Mouse (Mus musculus) MEL (cell line): ENCODE measurements at regions not wholly inside any gene's neighbourhood (a gene's known extent, or its start where the extent isn't known, plus 50 kb on each side); places are given as distances from the start of the nearest gene placed in this dataset.

Source experiments
- DNase-seq: peaks from one replicate; pipeline ENCODE4 v3.0.0; 2011; ENCODE audit warnings: low read depth, low spot score
- H3K27ac ChIP-seq: 2 replicates; pipeline ENCODE4 v1.5.1; 2012; ENCODE audit warnings: low read depth, mild to moderate bottlenecking, control low read depth, low read length, moderate library complexity; ENCODE audit not compliant: control insufficient read depth
- H3K27me3 ChIP-seq, 2 experiments: fragments of 150-350 bp in 1 of 2; sonication (generic) in 1 of 2; 2 replicates each; pipeline ENCODE4 v1.6.1; 2012; ENCODE audit warnings: low read length in 2 of 2, mild to moderate bottlenecking in 2 of 2, improper control_type of control experiment in 1 of 2, moderate library complexity in 1 of 2; ENCODE audit not compliant: insufficient read depth in 2 of 2, control insufficient read depth in 1 of 2
- H3K36me3 ChIP-seq, 2 experiments: 2 replicates each; pipeline ENCODE4 v1.6.1; 2012 to 2014; ENCODE audit warnings: low read length in 2 of 2, improper control_type of control experiment in 1 of 2, inconsistent platforms in 1 of 2, mild to moderate bottlenecking in 1 of 2; ENCODE audit not compliant: insufficient read depth in 2 of 2, control insufficient read depth in 1 of 2
- H3K4me1 ChIP-seq, 2 experiments: fragments of 150-350 bp in 1 of 2; sonication (generic) in 1 of 2; 2 replicates each; pipeline ENCODE4 v1.6.1; 2012; ENCODE audit warnings: low read length in 2 of 2, improper control_type of control experiment in 1 of 2, mild to moderate bottlenecking in 1 of 2; ENCODE audit not compliant: insufficient read depth in 2 of 2, control insufficient read depth in 1 of 2
- H3K4me3 ChIP-seq, 2 experiments: fragments of 150-350 bp in 1 of 2; sonication (generic) in 1 of 2; 2 replicates each; pipeline ENCODE4 v1.5.1; 2012; ENCODE audit warnings: low read depth in 2 of 2, low read length in 2 of 2, mild to moderate bottlenecking in 2 of 2, moderate library complexity in 2 of 2, control low read depth in 1 of 2, improper control_type of control experiment in 1 of 2; ENCODE audit not compliant: control insufficient read depth in 1 of 2, insufficient read depth in 1 of 2
- H3K79me2 ChIP-seq: 2 replicates; pipeline ENCODE4 v1.6.1; 2012; ENCODE audit warnings: mild to moderate bottlenecking, low read length, moderate library complexity; ENCODE audit not compliant: control insufficient read depth, poor library complexity, insufficient read depth
- H3K9ac ChIP-seq: 2 replicates; pipeline ENCODE4 v1.6.1; 2012; ENCODE audit warnings: low read depth, mild to moderate bottlenecking, control low read depth, low read length, moderate library complexity; ENCODE audit not compliant: control insufficient read depth, poor library complexity, severe bottlenecking
- H3K9me3 ChIP-seq: fragments of 150-350 bp; sonication (generic); replicated peaks from 2 replicates; pipeline ENCODE4 v1.6.1; 2012; ENCODE audit warnings: mild to moderate bottlenecking, low read length, improper control_type of control experiment, moderate library complexity; ENCODE audit not compliant: insufficient read depth
- CHD1 ChIP-seq: IDR thresholded peaks from 2 replicates; pipeline ENCODE4 v1.6.1; 2012; ENCODE audit warnings: low read depth, mild to moderate bottlenecking, inconsistent platforms, low read length, improper control_type of control experiment
- CTCF ChIP-seq, 3 experiments: IDR thresholded peaks in 2 of 3; conservative IDR thresholded peaks in 1 of 3; 2 replicates each; pipeline ENCODE4 v1.5.1; 2011 to 2012; ENCODE audit warnings: low read length in 3 of 3, low read depth in 2 of 3, mild to moderate bottlenecking in 2 of 3, improper control_type of control experiment in 1 of 3, inconsistent platforms in 1 of 3, mixed read lengths in 1 of 3, moderate library complexity in 1 of 3; ENCODE audit not compliant: control insufficient read depth in 1 of 3, insufficient read depth in 1 of 3, poor library complexity in 1 of 3, severe bottlenecking in 1 of 3
- ELF1 ChIP-seq: IDR thresholded peaks from 2 replicates; pipeline ENCODE4 v1.6.1; 2014; ENCODE audit warnings: low read depth, mild to moderate bottlenecking, inconsistent platforms, low read length, improper control_type of control experiment, moderate library complexity
- EP300 ChIP-seq, 2 experiments: IDR thresholded peaks; 2 replicates each; pipeline ENCODE4 v1.6.1; 2011; ENCODE audit warnings: improper control_type of control experiment in 2 of 2, low read length in 2 of 2, low read depth in 1 of 2, mild to moderate bottlenecking in 1 of 2
- ETS1 ChIP-seq: IDR thresholded peaks from 2 replicates; pipeline ENCODE4 v1.6.1; 2012; ENCODE audit warnings: low read depth, mild to moderate bottlenecking, inconsistent platforms, low read length, improper control_type of control experiment, moderate library complexity
- GABPA ChIP-seq: IDR thresholded peaks from 2 replicates; pipeline ENCODE4 v1.6.1; 2012; ENCODE audit warnings: low read depth, mild to moderate bottlenecking, inconsistent platforms, low read length, improper control_type of control experiment, moderate library complexity
- GATA1 ChIP-seq: IDR thresholded peaks from 2 replicates; pipeline ENCODE4 v1.6.1; 2011; ENCODE audit warnings: low read depth, low read length, improper control_type of control experiment
- JUND ChIP-seq: IDR thresholded peaks from 2 replicates; pipeline ENCODE4 v1.6.1; 2011; ENCODE audit warnings: low read depth, mild to moderate bottlenecking, improper control_type of control experiment, low read length
- KAT2A ChIP-seq: conservative IDR thresholded peaks from 2 replicates; pipeline ENCODE4 v1.6.1; 2012; ENCODE audit warnings: low read depth, low read length, improper control_type of control experiment, inconsistent platforms
- MAFK ChIP-seq: IDR thresholded peaks from 2 replicates; pipeline ENCODE4 v1.6.1; 2011; ENCODE audit warnings: low read depth, mild to moderate bottlenecking, low read length, improper control_type of control experiment, borderline replicate concordance
- MAX ChIP-seq: IDR thresholded peaks from 2 replicates; pipeline ENCODE4 v1.6.1; 2011; ENCODE audit warnings: low read length, improper control_type of control experiment
- MXI1 ChIP-seq: IDR thresholded peaks from 2 replicates; pipeline ENCODE4 v1.6.1; 2011; ENCODE audit warnings: mild to moderate bottlenecking, low read depth, low read length, improper control_type of control experiment
- MYC ChIP-seq: IDR thresholded peaks from 2 replicates; pipeline ENCODE4 v1.6.1; 2011; ENCODE audit warnings: low read depth, mild to moderate bottlenecking, low read length, improper control_type of control experiment, moderate library complexity
- NELFE ChIP-seq: IDR thresholded peaks from 2 replicates; pipeline ENCODE4 v1.6.1; 2011; ENCODE audit warnings: low read depth, low read length, improper control_type of control experiment
- NRF1 ChIP-seq: IDR thresholded peaks from 2 replicates; pipeline ENCODE4 v1.6.1; 2014; ENCODE audit warnings: low read depth, mild to moderate bottlenecking, inconsistent platforms, low read length, improper control_type of control experiment, moderate library complexity; ENCODE audit not compliant: poor library complexity, insufficient read depth, severe bottlenecking
- POLR2A ChIP-seq, 2 experiments: IDR thresholded peaks; 2 replicates each; pipeline ENCODE4 v1.6.1; 2011 to 2012; ENCODE audit warnings: low read length in 2 of 2, mild to moderate bottlenecking in 2 of 2, control low read depth in 1 of 2, improper control_type of control experiment in 1 of 2, low read depth in 1 of 2, moderate library complexity in 1 of 2; ENCODE audit not compliant: control insufficient read depth in 1 of 2, insufficient read depth in 1 of 2, poor library complexity in 1 of 2
- POLR2AphosphoS2 ChIP-seq: IDR thresholded peaks from 2 replicates; pipeline ENCODE4 v1.6.1; 2011; ENCODE audit warnings: low read length, improper control_type of control experiment
- POLR2AphosphoS5 ChIP-seq: IDR thresholded peaks from 2 replicates; pipeline ENCODE4 v1.6.1; 2012; ENCODE audit warnings: low read depth, borderline replicate concordance, mild to moderate bottlenecking, inconsistent platforms, low read length, moderate library complexity, mixed read lengths
- RCOR1 ChIP-seq: IDR thresholded peaks from 2 replicates; pipeline ENCODE4 v1.6.1; 2012; ENCODE audit warnings: low read depth, mild to moderate bottlenecking, inconsistent platforms, low read length, improper control_type of control experiment
- TCF12 ChIP-seq: IDR thresholded peaks from 2 replicates; pipeline ENCODE4 v1.6.1; 2014; ENCODE audit warnings: low read depth, mild to moderate bottlenecking, inconsistent platforms, low read length, improper control_type of control experiment, moderate library complexity
- USF1 ChIP-seq: IDR thresholded peaks from 2 replicates; pipeline ENCODE4 v1.6.1; 2014; ENCODE audit warnings: low read depth, mild to moderate bottlenecking, inconsistent platforms, low read length, improper control_type of control experiment, moderate library complexity
- USF2 ChIP-seq, 2 experiments: IDR thresholded peaks; 2 replicates each; pipeline ENCODE4 v1.6.1; 2011 to 2012; ENCODE audit warnings: improper control_type of control experiment in 2 of 2, low read length in 2 of 2, borderline replicate concordance in 1 of 2, inconsistent platforms in 1 of 2, low read depth in 1 of 2, mild to moderate bottlenecking in 1 of 2; ENCODE audit not compliant: insufficient read depth in 1 of 2
- ZMIZ1 ChIP-seq: IDR thresholded peaks from 2 replicates; pipeline ENCODE4 v1.6.1; 2012; ENCODE audit warnings: low read depth, mild to moderate bottlenecking, inconsistent platforms, low read length, improper control_type of control experiment, moderate library complexity
- ZNF384 ChIP-seq: IDR thresholded peaks from 2 replicates; pipeline ENCODE4 v1.6.1; 2012; ENCODE audit warnings: low read depth, mild to moderate bottlenecking, inconsistent platforms, low read length, improper control_type of control experiment

DNA sequence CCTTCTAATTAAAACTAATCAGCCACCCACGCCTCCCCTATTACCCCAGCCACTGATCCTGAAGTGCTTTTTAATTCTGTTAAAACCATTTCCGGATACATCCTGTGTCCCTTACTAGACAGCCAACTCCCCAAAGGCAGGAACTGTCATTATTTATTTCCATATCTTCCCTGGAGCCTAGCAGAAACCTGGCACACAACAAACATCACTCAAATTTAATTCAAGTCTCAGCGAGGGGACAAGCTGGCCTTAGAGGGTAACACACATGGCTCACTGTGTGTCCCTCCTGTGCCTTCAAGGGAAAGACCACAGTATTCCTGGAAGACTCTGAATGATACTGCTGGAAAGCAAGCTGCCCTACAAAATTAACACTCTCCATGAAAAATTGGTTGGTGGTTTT, 240.0 kb downstream of the Mycn start:
- H3K79me2 ChIP-seq, result no peaks in the 10 kb centered on the region
- H3K27ac ChIP-seq, result no peak overlapping the region
- no peak overlapping the region for H3K4me3 ChIP-seq
- H3K9me3 ChIP-seq, result no peaks in the 10 kb centered on the region
- TF ChIP-seq CHD1, result no peak
- no peak for TF ChIP-seq MYC
- no peak for TF ChIP-seq JUND
- no peak for TF ChIP-seq MXI1
- no peak for TF ChIP-seq EP300 (IDR thresholded peaks at IDR 0.05; ENCODE audit: low read depth in 1 of 2, low read length in 2 of 2)
- no peak for TF ChIP-seq ZNF384
- no peak for TF ChIP-seq NRF1
- no peak for TF ChIP-seq POLR2AphosphoS2
- TF ChIP-seq KAT2A, result no peak
- no peak for TF ChIP-seq MAFK
- no peak for TF ChIP-seq TCF12
- no peak for TF ChIP-seq GATA1
- no peak for TF ChIP-seq ELF1
- TF ChIP-seq POLR2A (IDR thresholded peaks at IDR 0.05; ENCODE audit: control insufficient read depth in 1 of 2, insufficient read depth in 1 of 2, low read depth in 1 of 2, low read length in 2 of 2, poor library complexity in 1 of 2), result no peak
- TF ChIP-seq RCOR1, result no peak
- no peak for TF ChIP-seq USF1
- no peak for TF ChIP-seq ETS1
- TF ChIP-seq, all 39 proteins: peak for 0
- Histone ChIP-seq H3K36me3 (no peaks in the 10 kb centered on the region), H3K9ac (no peak overlapping the region), H3K27me3 (no peaks in the 10 kb centered on the region; a peak in 1 of 4 replicates), H3K4me1 (no peaks in the 10 kb centered on the region)
- DNase-seq, result no peak

GRCm38 (mm10) chr12:12701060-12701667, 240.6 kb downstream of the Mycn start:
- H3K27ac ChIP-seq, result no peak overlapping the region
- H3K4me3 ChIP-seq, result no peak overlapping the region
- H3K9ac ChIP-seq, result no peak overlapping the region
- H3K9me3 ChIP-seq, result no peaks in the 10 kb centered on the region
- H3K27me3 ChIP-seq, result no peaks in the 10 kb centered on the region; a peak in 1 of 4 replicates
- no peaks in the 10 kb centered on the region for H3K79me2 ChIP-seq
- TF ChIP-seq GATA1, result no peak
- no peak for TF ChIP-seq USF1
- TF ChIP-seq KAT2A, result no peak
- no peak for TF ChIP-seq GABPA
- no peak for TF ChIP-seq POLR2AphosphoS5
- TF ChIP-seq EP300 (IDR thresholded peaks at IDR 0.05; ENCODE audit: low read depth in 1 of 2, low read length in 2 of 2), result no peak
- TF ChIP-seq ZMIZ1, result no peak
- no peak for TF ChIP-seq MYC
- TF ChIP-seq POLR2A (IDR thresholded peaks at IDR 0.05; ENCODE audit: control insufficient read depth in 1 of 2, insufficient read depth in 1 of 2, low read depth in 1 of 2, low read length in 2 of 2, poor library complexity in 1 of 2), result no peak
- TF ChIP-seq CTCF (IDR thresholded peaks at IDR 0.05 in 2 of 3, conservative IDR thresholded peaks at IDR 0.05 in 1 of 3; ENCODE audit: control insufficient read depth in 1 of 3, insufficient read depth in 1 of 3, low read depth in 2 of 3, low read length in 3 of 3, poor library complexity in 1 of 3, severe bottlenecking in 1 of 3), result no peak
- TF ChIP-seq MAX, result no peak
- no peak for TF ChIP-seq NELFE
- TF ChIP-seq USF2 (IDR thresholded peaks at IDR 0.05; ENCODE audit: borderline replicate concordance in 1 of 2, insufficient read depth in 1 of 2, low read depth in 1 of 2, low read length in 2 of 2), result no peak
- no peak for TF ChIP-seq MAFK
- H3K4me1 ChIP-seq, result no peaks in the 10 kb centered on the region
- DNase-seq, result no peak
- H3K36me3 ChIP-seq, result no peaks in the 10 kb centered on the region
